Mouse (Mus musculus) bone marrow macrophage, adult 2 months (primary cell): ENCODE data around the gene Slc38a11.

Experiments used
- CTCF ChIP-seq: IDR thresholded peaks from 2 replicates; pipeline ENCODE4 v1.5.1; 2012; ENCODE audit warnings: low read depth, mild to moderate bottlenecking, low read length, moderate library complexity
- POLR2A ChIP-seq: IDR thresholded peaks from 2 replicates; pipeline ENCODE4 v1.6.1; 2012; ENCODE audit warnings: mild to moderate bottlenecking, low read depth, low read length, borderline replicate concordance

DNA sequence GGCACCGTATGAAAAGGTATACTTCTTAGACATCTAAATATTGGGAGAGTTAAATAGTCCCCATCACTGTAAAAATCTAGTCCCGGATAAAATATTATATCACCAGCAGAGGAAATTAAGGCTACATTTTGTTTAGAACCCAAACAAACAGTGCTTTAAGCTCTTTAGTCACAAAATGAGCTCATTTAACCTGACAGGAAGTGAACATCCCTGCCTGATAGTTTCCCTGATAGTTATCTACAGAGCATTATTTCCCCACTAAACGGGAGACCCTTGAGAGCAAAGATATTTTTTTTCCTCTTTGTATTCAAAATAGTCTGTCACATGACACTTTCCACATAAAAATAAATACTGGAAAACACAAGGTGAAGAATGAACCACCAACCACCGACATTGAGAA, 16.5 kb downstream of the Slc38a11 start:
- no peak for TF ChIP-seq CTCF
- TF ChIP-seq POLR2A: no peak
